Mouse (Mus musculus): ENCODE data around the gene Ret.

- no peak for TF ChIP-seq CTCF (IDR thresholded peaks at IDR 0.05; ENCODE audit: borderline replicate concordance, extremely low read depth, insufficient read depth, insufficient read length)
- no peak for TF ChIP-seq POLR2A (IDR thresholded peaks at IDR 0.05; ENCODE audit: borderline replicate concordance, extremely low read depth, insufficient read depth, insufficient read length, poor library complexity, severe bottlenecking)
These were observed 47.0 kb downstream of the Ret start for GRCm38 (mm10) chr6:118150538-118150937.
